Mouse (Mus musculus) liver, postnatal 0 days (tissue): Measurements from ENCODE around the gene 1700014D04Rik. TPM values are rescaled to one million over a fixed set of nuclear protein-coding genes. Genes with fewer than 3 reads are reported as not detected.
A peak's percentile ranks its signal among the peaks of the same experiment; 100 is the strongest.
"Not testable (repeated sequence)": the region's sequence is repeated elsewhere in the genome, so short reads cannot be mapped to it uniquely, and the experiment has no call there.

Source experiments
- ATAC-seq: fragments of 200-750 bp; cut with Nextera tagmentation; 2 replicates; pipeline ENCODE4 v1.8.0; 2017; ENCODE audit warnings: mild to moderate bottlenecking, moderate library complexity
- DNase-seq: peaks from one replicate; pipeline ENCODE4 v3.0.0-alpha.2; 2016
- H3K27ac ChIP-seq: fragments of 300-500 bp; sonication (generic); 2 replicates; pipeline ENCODE4 v1.5.1; 2014; ENCODE audit warnings: antibody characterized with exemption, moderate library complexity, mild to moderate bottlenecking, low read depth
- H3K27me3 ChIP-seq: fragments of 300-500 bp; sonication (generic); 2 replicates; pipeline ENCODE4 v1.6.1; 2014; ENCODE audit warnings: low read length, control low read depth, mixed read lengths; ENCODE audit not compliant: insufficient read depth
- H3K36me3 ChIP-seq: fragments of 300-500 bp; sonication (generic); replicated peaks from 2 replicates; pipeline ENCODE4 v1.6.1; 2014; ENCODE audit warnings: mild to moderate bottlenecking, control low read depth, low read length, moderate library complexity, mixed read lengths; ENCODE audit not compliant: insufficient read depth
- H3K4me1 ChIP-seq: fragments of 300-500 bp; sonication (generic); 2 replicates; pipeline ENCODE4 v1.6.1; 2014; ENCODE audit warnings: antibody characterized with exemption, mild to moderate bottlenecking, control low read depth; ENCODE audit not compliant: insufficient read depth
- H3K4me2 ChIP-seq: fragments of 300-500 bp; sonication (generic); 2 replicates; pipeline ENCODE4 v1.6.1; 2014; ENCODE audit warnings: low read depth, mild to moderate bottlenecking, low read length, moderate library complexity, mixed read lengths
- H3K4me3 ChIP-seq: fragments of 300-500 bp; sonication (generic); 2 replicates; pipeline ENCODE4 v1.5.1; 2014; ENCODE audit warnings: low read depth, low read length
- H3K9ac ChIP-seq: fragments of 300-500 bp; sonication (generic); replicated peaks from 2 replicates; pipeline ENCODE4 v1.6.1; 2014; ENCODE audit warnings: mild to moderate bottlenecking, moderate library complexity
- H3K9me3 ChIP-seq: fragments of 300-500 bp; sonication (generic); 2 replicates; pipeline ENCODE4 v1.6.1; 2016; ENCODE audit warnings: mild to moderate bottlenecking, control low read depth, low read length, mixed read lengths
- CTCF ChIP-seq: sonication (generic); IDR thresholded peaks from 2 replicates; pipeline ENCODE4 v1.5.1; 2016; ENCODE audit warnings: antibody characterized with exemption, low read depth
- EP300 ChIP-seq: IDR thresholded peaks from 2 replicates; pipeline ENCODE4 v1.6.1; 2016; ENCODE audit warnings: antibody characterized with exemption, low read depth, mild to moderate bottlenecking
- WGBS: fragments of 180-500 bp; shearing (Covaris S2); extraction: QIAGEN DNeasy Blood & Tissue Kit; methylation state at CpG from one replicate; pipeline ENCODE4 v1.1.7; 2014; ENCODE audit not compliant: insufficient replicate concordance; 5-methylcytosine and 5-hydroxymethylcytosine counted together
- polyA plus RNA-seq: library from polyadenylated mRNA; unstranded; fragments of >200 nt; fragmentation: Nextera tagmentation; extraction: Ambion mirVana; gene quantifications from 2 replicates; pipeline ENCODE4 v1.2.1, GENCODE M21; 2015

Gene 1700014D04Rik
- polyA plus RNA-seq, 1 experiment from 2014 or later = not detected

DNA sequence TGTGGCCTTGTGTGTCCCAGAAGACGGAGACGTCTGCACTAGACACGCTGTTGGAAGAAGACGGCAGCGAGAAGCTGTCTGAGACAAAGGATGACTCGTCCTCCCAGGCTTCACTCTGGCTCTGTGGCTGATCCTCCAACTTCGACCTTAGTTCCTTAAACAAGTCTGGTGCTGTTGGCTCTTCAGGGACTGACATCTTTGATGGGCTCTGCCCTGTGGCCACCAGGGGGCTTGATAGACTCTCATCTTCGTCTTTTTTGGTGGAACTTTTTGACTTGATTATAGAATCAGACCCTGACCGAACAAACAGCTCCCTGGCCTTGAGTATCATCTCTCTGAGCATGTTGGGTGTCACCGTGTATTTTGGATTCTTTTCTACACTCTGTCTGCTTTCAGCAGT lies 4.9 kb downstream of the 1700014D04Rik start:
- DNase-seq (peak; percentile 53), ATAC-seq (no peak)
- Histone ChIP-seq H3K27me3 (no peaks in the 10 kb centered on the region), H3K4me3 (no peak overlapping the region), H3K9me3 (no peaks in the 10 kb centered on the region), H3K4me2 (no peak overlapping the region), H3K4me1 (peaks cover 16% of the 10 kb centered on the region), H3K36me3 (no peaks in the 10 kb centered on the region), H3K27ac (no peak overlapping the region), H3K9ac (no peak overlapping the region)
- 50% methylated on average over 10 of the region's 10 CpGs for WGBS
- TF ChIP-seq CTCF = peak; percentile 70
- no peak for TF ChIP-seq EP300

DNA sequence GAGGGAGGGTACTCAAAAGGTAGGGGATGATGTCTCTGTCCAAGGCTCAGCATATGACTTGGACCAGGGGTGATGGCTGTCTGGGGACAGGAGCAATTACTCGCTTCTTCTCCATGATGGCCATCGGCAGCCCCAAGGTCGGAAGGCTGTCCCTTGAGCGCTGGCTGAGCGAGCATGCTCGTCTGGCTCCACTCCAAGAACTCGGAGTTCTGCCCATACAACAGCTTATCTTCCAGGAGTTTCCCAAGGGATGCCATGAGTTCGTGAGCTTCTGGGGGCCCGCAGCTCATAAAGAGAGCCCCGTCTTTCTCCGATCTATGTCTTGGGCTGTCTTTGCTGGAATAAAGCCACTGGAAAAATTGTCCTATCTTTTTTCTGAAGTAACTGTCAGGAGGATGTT lies 5.5 kb downstream of the 1700014D04Rik start:
- Histone ChIP-seq H3K9me3 (no peaks in the 10 kb centered on the region), H3K4me3 (no peak overlapping the region), H3K27me3 (no peaks in the 10 kb centered on the region), H3K9ac (no peak overlapping the region), H3K27ac (no peak overlapping the region), H3K4me1 (peaks cover 16% of the 10 kb centered on the region), H3K4me2 (no peak overlapping the region), H3K36me3 (no peaks in the 10 kb centered on the region)
- TF ChIP-seq EP300 = no peak
- no peak for TF ChIP-seq CTCF
- ATAC-seq (no peak), DNase-seq (no peak)
- 74% methylated on average over 11 of the region's 11 CpGs for WGBS

DNA sequence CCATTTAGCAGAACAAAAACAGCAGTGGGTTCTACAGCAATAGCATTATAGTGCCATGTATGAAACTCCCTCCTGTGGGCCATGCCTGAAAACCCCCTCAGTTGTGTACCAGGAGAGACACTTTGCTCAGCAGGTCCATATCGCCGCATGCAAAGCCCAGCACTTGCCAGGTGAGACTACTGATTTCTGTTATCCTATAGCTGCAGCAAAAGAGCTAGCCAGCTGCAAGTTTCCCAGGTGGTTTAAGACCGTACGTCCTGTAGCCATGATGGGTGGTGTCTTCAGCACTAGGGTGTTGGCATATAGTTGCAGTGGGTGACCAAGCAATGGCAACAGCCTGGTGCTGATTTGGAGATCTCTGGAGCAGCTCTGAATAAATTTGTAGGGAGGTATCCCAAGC lies 7.2 kb downstream of the 1700014D04Rik start:
- peaks cover 24% of the 10 kb centered on the region for H3K4me1 ChIP-seq
- H3K27ac ChIP-seq = peak overlapping the region; percentile 92
- DNase-seq = peak; percentile 56
- TF ChIP-seq CTCF = no peak
- TF ChIP-seq EP300 = peak; percentile 98
- H3K9ac ChIP-seq = no peak overlapping the region
- no peaks in the 10 kb centered on the region for H3K36me3 ChIP-seq
- H3K4me3 ChIP-seq = no peak overlapping the region
- H3K27me3 ChIP-seq = no peaks in the 10 kb centered on the region
- 63% methylated on average over 4 of the region's 4 CpGs for WGBS
- ATAC-seq = peak; percentile 80
- no peaks in the 10 kb centered on the region for H3K9me3 ChIP-seq
- peak overlapping the region; percentile 54; the same call in 1 of the 2 replicates for H3K4me2 ChIP-seq

DNA sequence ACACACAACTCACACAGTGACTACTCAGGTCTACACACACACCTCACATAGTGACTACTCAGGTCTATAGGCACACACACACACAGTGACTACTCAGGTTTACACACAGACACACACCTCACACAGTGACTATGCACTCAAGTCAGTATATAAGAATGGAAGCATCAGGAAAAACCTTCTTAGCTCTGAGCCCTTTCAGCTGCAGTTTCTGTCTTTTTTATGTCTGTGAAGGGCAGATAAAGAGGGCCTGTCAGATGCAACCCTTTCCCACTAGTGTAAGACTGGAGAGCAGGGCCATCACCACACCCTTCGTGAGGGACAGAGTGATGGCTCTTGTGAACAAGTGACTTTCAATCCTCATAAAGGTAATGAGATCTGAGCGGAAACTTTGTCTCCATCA lies 8.1 kb downstream of the 1700014D04Rik start:
- Histone ChIP-seq H3K4me2 (peak overlapping the region; percentile 54), H3K4me1 (peaks cover 28% of the 10 kb centered on the region), H3K9me3 (no peaks in the 10 kb centered on the region), H3K27me3 (no peaks in the 10 kb centered on the region), H3K27ac (peak overlapping the region; percentile 92), H3K36me3 (no peaks in the 10 kb centered on the region), H3K4me3 (no peak overlapping the region), H3K9ac (peak overlapping the region; percentile 53)
- ATAC-seq = peak; percentile 88
- TF ChIP-seq EP300 = peak; percentile 93
- TF ChIP-seq CTCF = no peak
- WGBS = 63% methylated on average over 2 of the region's 2 CpGs
- DNase-seq = peak; percentile 46

DNA sequence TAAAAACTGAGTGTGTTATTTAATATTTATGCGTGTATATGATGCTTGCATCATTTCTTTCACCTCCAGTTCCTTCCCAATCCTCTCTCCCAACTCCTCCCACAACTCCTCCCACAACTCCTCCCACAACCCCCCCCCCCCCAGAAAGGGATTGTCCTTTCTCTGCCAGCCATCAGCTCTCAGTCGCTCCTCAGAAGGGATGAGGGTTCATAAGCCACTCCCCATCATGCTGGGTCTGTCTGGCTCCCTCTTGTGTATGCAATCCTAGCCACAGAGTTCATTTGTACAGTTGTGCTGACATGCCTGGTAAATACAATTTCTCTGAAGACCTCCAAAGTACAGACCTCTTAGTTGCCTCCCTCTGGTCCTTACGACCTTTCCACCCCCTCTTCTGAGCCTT lies 11.4 kb downstream of the 1700014D04Rik start:
- Histone ChIP-seq H3K4me1 (peaks cover 28% of the 10 kb centered on the region), H3K27me3 (no peaks in the 10 kb centered on the region), H3K27ac (no peak overlapping the region), H3K4me3 (no peak overlapping the region), H3K9me3 (no peaks in the 10 kb centered on the region), H3K9ac (no peak overlapping the region), H3K4me2 (no peak overlapping the region), H3K36me3 (no peaks in the 10 kb centered on the region)
- DNase-seq (peak; percentile 56), ATAC-seq (no peak)
- TF ChIP-seq CTCF (peak; percentile 58), EP300 (no peak)
- WGBS = 28% methylated on average over 3 of the region's 3 CpGs

DNA sequence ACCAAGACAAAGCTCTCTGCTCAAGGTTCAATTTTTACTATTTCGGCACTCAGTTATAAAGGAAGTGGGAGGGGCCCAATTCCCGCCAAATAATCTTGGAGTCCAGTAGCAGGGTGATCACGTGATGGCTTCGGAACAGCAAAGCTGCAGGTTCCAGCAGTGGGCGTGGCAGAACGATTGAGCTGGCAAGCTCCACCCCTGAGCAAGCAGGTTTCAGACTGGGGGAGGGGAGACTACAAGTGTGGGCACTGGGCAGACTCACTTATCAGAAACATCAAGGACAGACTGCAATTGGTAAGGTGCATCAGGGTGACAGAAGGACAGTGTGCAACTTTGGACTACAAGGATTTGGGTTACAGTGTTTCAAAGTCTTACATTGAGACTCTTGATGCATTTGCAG lies 12.2 kb downstream of the 1700014D04Rik start:
- H3K9me3 ChIP-seq, H3K27me3 ChIP-seq, DNase-seq, H3K36me3 ChIP-seq, H3K4me3 ChIP-seq, H3K4me2 ChIP-seq, H3K27ac ChIP-seq, H3K9ac ChIP-seq, ATAC-seq: not testable (repeated sequence)
- WGBS = 12% methylated on average over 6 of the region's 6 CpGs
- H3K4me1 ChIP-seq = peaks cover 24% of the 10 kb centered on the region

DNA sequence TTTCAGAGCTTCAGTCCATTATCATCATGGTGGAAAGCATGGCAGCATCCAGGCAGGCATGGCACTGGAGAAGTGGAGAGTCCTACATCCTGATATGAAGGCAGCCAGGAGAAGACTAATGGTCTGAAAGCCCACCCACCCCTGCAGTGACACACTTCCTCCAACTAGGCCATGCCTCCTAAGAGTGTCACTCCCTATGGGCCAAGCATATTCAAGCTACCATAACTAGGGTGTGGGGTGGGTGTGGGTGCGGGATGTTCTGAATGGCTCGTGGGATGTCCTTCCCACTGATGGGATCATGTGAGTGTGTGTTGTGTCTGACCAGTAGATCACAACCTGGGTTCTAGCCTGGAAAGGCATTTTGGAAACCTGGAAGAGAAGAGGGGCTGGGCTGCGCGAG lies 12.6 kb downstream of the 1700014D04Rik start:
- Histone ChIP-seq H3K9me3 (no peaks in the 10 kb centered on the region), H3K27me3 (peaks cover 3% of the 10 kb centered on the region; the same call in 1 of the 2 replicates), H3K36me3 (no peaks in the 10 kb centered on the region), H3K27ac (no peak overlapping the region), H3K4me3 (no peak overlapping the region), H3K4me2 (no peak overlapping the region), H3K4me1 (peaks cover 23% of the 10 kb centered on the region), H3K9ac (no peak overlapping the region)
- ATAC-seq (no peak), DNase-seq (no peak)
- WGBS = 82% methylated on average over 2 of the region's 4 CpGs
- TF ChIP-seq EP300 (no peak), CTCF (no peak)
